Mouse (Mus musculus) stomach, embryonic 14.5 days (tissue): Measurements from ENCODE around the gene Gm12695. TPM values are rescaled to one million over a fixed set of nuclear protein-coding genes. Genes with fewer than 3 reads are reported as not detected.

ENCODE experiments used
- ATAC-seq: fragments of 200-750 bp; cut with Nextera tagmentation; 2 replicates; pipeline ENCODE4 v1.8.0; 2017; ENCODE audit warnings: low read depth, moderate TSS enrichment; ENCODE audit not compliant: insufficient number of reproducible peaks, insufficient read depth, low FRiP score
- H3K27ac ChIP-seq: fragments of 300-500 bp; sonication (generic); 2 replicates; pipeline ENCODE4 v1.5.1; 2014; ENCODE audit warnings: mild to moderate bottlenecking, low read length, moderate library complexity, mixed read lengths
- H3K27me3 ChIP-seq: fragments of 300-500 bp; sonication (generic); 2 replicates; pipeline ENCODE4 v1.6.1; 2014; ENCODE audit warnings: low read length, control low read depth, mixed read lengths; ENCODE audit not compliant: control insufficient read depth, insufficient read depth
- H3K36me3 ChIP-seq: fragments of 300-500 bp; sonication (generic); 2 replicates; pipeline ENCODE4 v1.6.1; 2014; ENCODE audit warnings: mild to moderate bottlenecking, control low read depth, low read length, moderate library complexity, mixed read lengths; ENCODE audit not compliant: control insufficient read depth, insufficient read depth
- H3K4me1 ChIP-seq: fragments of 300-500 bp; sonication (generic); 2 replicates; pipeline ENCODE4 v1.6.1; 2014; ENCODE audit warnings: low read length, control low read depth, mixed read lengths; ENCODE audit not compliant: control insufficient read depth, insufficient read depth
- H3K4me2 ChIP-seq: fragments of 300-500 bp; sonication (generic); replicated peaks from 2 replicates; pipeline ENCODE4 v1.6.1; 2014; ENCODE audit warnings: low read depth, low read length, control low read depth
- H3K4me3 ChIP-seq: fragments of 300-500 bp; sonication (generic); 2 replicates; pipeline ENCODE4 v1.5.1; 2014; ENCODE audit warnings: low read depth, low read length, control low read depth
- H3K9ac ChIP-seq: fragments of 300-500 bp; sonication (generic); replicated peaks from 2 replicates; pipeline ENCODE4 v1.6.1; 2014; ENCODE audit warnings: low read depth, mild to moderate bottlenecking, control low read depth, low read length, moderate library complexity, mixed read lengths
- H3K9me3 ChIP-seq: fragments of 300-500 bp; sonication (generic); 2 replicates; pipeline ENCODE4 v1.6.1; 2016; ENCODE audit warnings: low read depth, low read length, control low read depth; ENCODE audit not compliant: control insufficient read depth
- WGBS: fragments of 180-500 bp; shearing (Covaris S2); extraction: QIAGEN DNeasy Blood & Tissue Kit; methylation state at CpG from one replicate; pipeline ENCODE4 v1.1.7; 2014; 5-methylcytosine and 5-hydroxymethylcytosine counted together
- polyA plus RNA-seq: library from polyadenylated mRNA; unstranded; fragments of >200 nt; fragmentation: Nextera tagmentation; extraction: Ambion mirVana; gene quantifications from 2 replicates; pipeline ENCODE4 v1.2.1, GENCODE M21; 2014

Gm12695 gene
- polyA plus RNA-seq, 1 experiment from 2014 or later: not detected

DNA sequence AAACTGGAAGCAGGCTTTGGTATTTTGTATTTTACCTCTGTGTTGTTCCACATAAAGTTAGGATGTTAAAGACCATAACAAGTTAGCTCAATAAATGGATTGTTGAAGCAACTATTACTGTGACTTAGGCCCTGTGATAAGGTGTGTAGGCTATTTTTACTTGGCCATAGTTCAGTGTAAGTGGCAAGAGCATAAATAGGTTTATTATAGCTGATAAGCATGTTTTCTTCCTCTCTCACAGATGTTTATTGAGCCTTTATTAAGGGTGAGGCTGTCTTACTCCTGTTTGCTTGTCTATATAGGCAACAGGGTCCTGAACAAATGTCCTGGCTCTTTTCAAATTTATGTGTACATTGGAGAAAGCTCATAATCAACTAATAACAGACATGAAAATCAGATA, 104.0 kb downstream of the Gm12695 start:
- Histone ChIP-seq H3K27ac (no peak overlapping the region), H3K27me3 (no peaks in the 10 kb centered on the region), H3K9ac (no peak overlapping the region), H3K4me3 (no peak overlapping the region), H3K4me2 (no peak overlapping the region), H3K9me3 (no peaks in the 10 kb centered on the region), H3K36me3 (no peaks in the 10 kb centered on the region), H3K4me1 (no peaks in the 10 kb centered on the region)
- no peak for ATAC-seq

DNA sequence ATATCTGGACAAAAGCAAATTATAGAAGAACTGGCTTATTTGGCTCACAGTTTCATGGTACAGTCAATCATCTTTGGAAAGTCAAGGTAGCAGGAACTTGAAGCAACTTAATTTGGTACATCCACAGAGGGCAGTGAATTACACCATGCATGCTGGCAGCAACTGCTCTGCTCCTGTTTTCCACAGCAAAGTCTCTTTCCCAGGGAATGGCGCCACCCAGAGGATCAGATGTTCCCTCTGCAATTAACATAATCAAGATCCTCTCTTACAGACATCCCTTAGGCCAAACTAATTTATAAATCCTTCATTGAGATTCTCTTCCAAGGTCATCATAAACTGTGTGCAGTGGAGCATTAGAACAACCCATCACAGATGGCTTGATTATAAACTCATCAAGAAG, 104.8 kb downstream of the Gm12695 start:
- no peaks in the 10 kb centered on the region for H3K4me1 ChIP-seq
- H3K36me3 ChIP-seq: no peaks in the 10 kb centered on the region
- no peak overlapping the region for H3K4me3 ChIP-seq
- no peaks in the 10 kb centered on the region for H3K9me3 ChIP-seq
- no peak for ATAC-seq
- no peak overlapping the region for H3K27ac ChIP-seq
- H3K4me2 ChIP-seq: no peak overlapping the region
- no peak overlapping the region for H3K9ac ChIP-seq
- H3K27me3 ChIP-seq: no peaks in the 10 kb centered on the region
- WGBS: 27% methylated on average over 1 of the region's 1 CpGs

Other genes starting within 250 kb of the Gm12695 start
- 11.8 and 12.7 TPM in 2 replicates for gene Cyp2j6, start 231.5 kb downstream of the Gm12695 start, polyA plus RNA-seq
- 6.3 and 6.4 TPM in 2 replicates for gene Cyp2j9, start 193.6 kb downstream of the Gm12695 start, polyA plus RNA-seq
- not detected in 2 replicates for gene Cyp2j5, start 121.0 kb downstream of the Gm12695 start, polyA plus RNA-seq